Comparison of ENCODE assay signal across 8 mouse cellular contexts in the genomic region with DNA sequence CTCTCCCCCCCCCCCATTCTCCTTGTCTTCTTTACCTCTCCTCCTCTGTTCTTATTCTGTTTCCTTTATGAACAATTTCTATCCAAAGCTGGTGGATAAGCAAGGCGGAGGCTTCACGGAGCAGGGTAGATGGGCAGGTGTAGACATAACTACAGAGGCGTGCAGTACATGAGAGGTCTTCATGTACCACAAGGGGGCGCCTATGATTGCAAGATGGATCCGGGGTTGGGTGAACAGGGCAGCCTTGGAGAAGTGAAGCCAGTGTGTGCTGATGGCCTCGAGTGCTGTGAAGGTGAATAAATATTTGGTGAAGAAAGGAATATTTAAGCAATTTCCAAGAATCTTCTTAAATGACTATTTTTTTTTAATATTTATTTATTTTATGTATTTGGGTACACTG. TPM values are rescaled to one million over a fixed set of nuclear protein-coding genes. Genes with fewer than 3 reads are reported as not detected.
DNase-seq lines count a peak whose midpoint lies in the region; ATAC-seq and TF ChIP-seq lines count a peak whose summit lies in the region.

No protein-coding gene starts in this region.

- H3K4me1 ChIP-seq in intestine, postnatal 0 days (replicated peaks; ENCODE audit: control insufficient read depth, insufficient read depth, low read length) = no peaks in the 10 kb centered on the region
- H3K4me1 ChIP-seq in midbrain, embryonic 15.5 days = no peaks in the 10 kb centered on the region

- WGBS in intestine, postnatal 0 days = 12% methylated on average over 6 of the region's 6 CpGs
- WGBS in midbrain, embryonic 15.5 days = 18% methylated on average over 6 of the region's 6 CpGs

- intact Hi-C loops in left cerebral cortex, postnatal 4 days (cut with DNase I) = no loop called here

- H3K27me3 ChIP-seq in intestine, postnatal 0 days (replicated peaks; ENCODE audit: control insufficient read depth, insufficient read depth, low read length) = no peaks in the 10 kb centered on the region
- no peaks in the 10 kb centered on the region for H3K27me3 ChIP-seq in midbrain, embryonic 15.5 days (replicated peaks)

- no peak overlapping the region for H3K9ac ChIP-seq in intestine, postnatal 0 days (ENCODE audit: low read depth, low read length)
- H3K9ac ChIP-seq in midbrain, embryonic 15.5 days = no peak overlapping the region

- peak; percentile 41 to 70 for DNase-seq in urinary bladder, adult 18-20 months (ENCODE audit: low spot score in 2 of 2)
- DNase-seq in urinary bladder, adult 2 months (ENCODE audit: low spot score) = no peak
- DNase-seq in embryo, embryonic 10.5 days (ENCODE audit: low spot score) = peak; percentile 88
- peak; percentile 75 for DNase-seq in left cerebral cortex, postnatal 4 days
- peak; percentile 82 to 93 for DNase-seq in spleen, postnatal 4 days (ENCODE audit: low spot score in 2 of 2)

- no peak overlapping the region for H3K27ac ChIP-seq in intestine, postnatal 0 days (ENCODE audit: low read depth, low read length)
- no peak overlapping the region for H3K27ac ChIP-seq in midbrain, embryonic 15.5 days

- peak; percentile 84 for ATAC-seq in granulocyte monocyte progenitor cell, adult 5-6 weeks (replicated peaks; ENCODE audit: poor library complexity, severe bottlenecking)
- ATAC-seq in intestine, postnatal 0 days = peak; percentile 75; the same call in 1 of the 2 replicates
- ATAC-seq in midbrain, embryonic 15.5 days (replicated peaks) = peak; percentile 58; the same call in 1 of the 2 replicates

- peak; percentile 91 for TF ChIP-seq CTCF in intestine, postnatal 0 days (IDR thresholded peaks at IDR 0.05; ENCODE audit: low read depth)

- H3K36me3 ChIP-seq in intestine, postnatal 0 days (ENCODE audit: control insufficient read depth, insufficient read depth) = no peaks in the 10 kb centered on the region
- H3K36me3 ChIP-seq in midbrain, embryonic 15.5 days (replicated peaks) = no peaks in the 10 kb centered on the region

- H3K4me2 ChIP-seq in intestine, postnatal 0 days (replicated peaks; ENCODE audit: low read depth) = no peak overlapping the region
- no peak overlapping the region for H3K4me2 ChIP-seq in midbrain, embryonic 15.5 days

- no peak overlapping the region for H3K4me3 ChIP-seq in intestine, postnatal 0 days (ENCODE audit: low read depth, low read length)
- H3K4me3 ChIP-seq in midbrain, embryonic 15.5 days = no peak overlapping the region

- no peaks in the 10 kb centered on the region for H3K9me3 ChIP-seq in intestine, postnatal 0 days (ENCODE audit: control insufficient read depth)
- no peaks in the 10 kb centered on the region for H3K9me3 ChIP-seq in midbrain, embryonic 15.5 days

RNA-seq across cellular contexts. Expression of a gene that starts 34.7 kb away (rescaled TPM):
- 190 and 197 TPM in 2 replicates for polyA plus RNA-seq in urinary bladder, adult 2 months (2012; rRNA removed)
- 0.41 TPM in 1 of 2 replicates, not detected in the other for total RNA-seq in granulocyte monocyte progenitor cell, adult 5-6 weeks (2014; fragmentation: Nextera tagmentation)
- total RNA-seq in granulocyte monocyte progenitor cell, adult 5-6 weeks (2017) = not detected in 2 replicates
- 1.5 and 2.6 TPM in 2 replicates for polyA plus RNA-seq in intestine, postnatal 0 days (2015; fragmentation: Nextera tagmentation; extraction: Ambion mirVana)
- 100 to 1,000 TPM in 1 of 2 experiments, 10 to 100 TPM in 1; 89.1 to 102 TPM for total RNA-seq in left cerebral cortex, postnatal 4 days (2021)
- polyA plus RNA-seq in midbrain, embryonic 15.5 days (2015; fragmentation: Nextera tagmentation; extraction: Ambion mirVana) = 6.9 and 7.0 TPM in 2 replicates

RNA-seq across cellular contexts. Expression of a gene that starts 40.1 kb away (rescaled TPM):
- 0.87 and 1.0 TPM in 2 replicates for polyA plus RNA-seq in urinary bladder, adult 2 months (2012; rRNA removed)
- total RNA-seq in granulocyte monocyte progenitor cell, adult 5-6 weeks (2014; fragmentation: Nextera tagmentation) = not detected in 2 replicates
- 0.22 TPM in 1 of 2 replicates, not detected in the other for total RNA-seq in granulocyte monocyte progenitor cell, adult 5-6 weeks (2017)
- polyA plus RNA-seq in intestine, postnatal 0 days (2015; fragmentation: Nextera tagmentation; extraction: Ambion mirVana) = 0.04 TPM in 1 of 2 replicates, not detected in the other
- 1 to 10 TPM; 1.7 to 2.3 TPM for total RNA-seq in left cerebral cortex, postnatal 4 days (2021)
- polyA plus RNA-seq in midbrain, embryonic 15.5 days (2015; fragmentation: Nextera tagmentation; extraction: Ambion mirVana) = 0.08 and 0.13 TPM in 2 replicates

Comparison
In these comparisons a context has a peak if more than half of its experiments do, and no peak if none do; other contexts are left out.
1. RNA of a gene that starts 34.7 kb away (polyA plus RNA-seq): 190 to 197 TPM in urinary bladder, adult 2 months; 6.9 to 7.0 TPM in midbrain, embryonic 15.5 days and 1.5 to 2.6 TPM in intestine, postnatal 0 days; every median in the first group is over 10 times any median in the second.
2. Peak in every context shown above with its lines, with median percentiles within 50 percentile points of each other: ATAC-seq.